13 mouse cellular contexts compared by ENCODE assay signal in genomic region chr1:74698791-74699190, GRCm38 (mm10). TPM values are rescaled to one million over a fixed set of nuclear protein-coding genes. Genes with fewer than 3 reads are reported as not detected.
DNase-seq lines count a peak whose midpoint lies in the region; ATAC-seq lines count a peak whose summit lies in the region.
"Had no signal": no experiment of that assay in that cellular context is flagged by ENCODE, and none has a peak within 500 bp of the region (broad histone marks: within the 10 kb centered on the region; RNA-seq: fewer than 3 reads in every experiment).

No protein-coding gene starts in this region.

- peak; percentile 24 for DNase-seq in kidney, adult 11 months
- DNase-seq in kidney, postnatal 10 days: no peak
- DNase-seq in heart, adult 18-20 months: peak; percentile 60 to 76
- DNase-seq in right cerebral cortex, postnatal 25 days: no peak
- no peak for DNase-seq in spleen, adult 12 weeks (ENCODE audit: low spot score)
- no peak for DNase-seq in layer of hippocampus, adult 18-20 months (ENCODE audit: low spot score in 2 of 2)
- DNase-seq: gastrocnemius, postnatal 14 days had no signal

- no peaks in the 10 kb centered on the region for H3K27me3 ChIP-seq in intestine, embryonic 15.5 days (replicated peaks)
- H3K27me3 ChIP-seq: midbrain, embryonic 12.5 days had no signal

- 74% methylated on average over 1 of the region's 1 CpGs for WGBS in intestine, embryonic 15.5 days

- no peak overlapping the region for H3K4me2 ChIP-seq in intestine, embryonic 15.5 days (replicated peaks)
- H3K4me2 ChIP-seq: midbrain, embryonic 12.5 days had no signal

- no peaks in the 10 kb centered on the region for H3K4me1 ChIP-seq in intestine, embryonic 15.5 days (replicated peaks)
- H3K4me1 ChIP-seq: midbrain, embryonic 12.5 days had no signal

- H3K9me3 ChIP-seq in intestine, embryonic 15.5 days: no peaks in the 10 kb centered on the region
- H3K9me3 ChIP-seq: midbrain, embryonic 12.5 days had no signal

- ATAC-seq in intestine, embryonic 15.5 days: peak; percentile 53; the same call in 1 of the 2 replicates
- 0 out of 2 replicates have a peak, but pooled peaks have one; percentile 32 for ATAC-seq in megakaryocyte-erythroid progenitor cell, adult 5-6 weeks (replicated peaks; ENCODE audit: low FRiP score, low TSS enrichment, poor library complexity, severe bottlenecking)

- H3K36me3 ChIP-seq in intestine, embryonic 15.5 days: peaks cover 32% of the 10 kb centered on the region

- no peak overlapping the region for H3K27ac ChIP-seq in intestine, embryonic 15.5 days
- H3K27ac ChIP-seq: layer of hippocampus, adult 2 months; midbrain, embryonic 12.5 days had no signal

- no peak overlapping the region for H3K4me3 ChIP-seq in intestine, embryonic 15.5 days (replicated peaks)
- H3K4me3 ChIP-seq: layer of hippocampus, adult 2 months; midbrain, embryonic 12.5 days had no signal

- H3K9ac ChIP-seq in intestine, embryonic 15.5 days: no peak overlapping the region
- H3K9ac ChIP-seq: midbrain, embryonic 12.5 days had no signal

RNA-seq across cellular contexts. Expression of gene Cyp27a1, which starts 14.6 kb away (rescaled TPM):
- total RNA-seq in heart, adult 18-20 months (2021): 10 to 100 TPM; 11.0 to 15.5 TPM
- 6.0 and 6.3 TPM in 2 replicates for polyA plus RNA-seq in intestine, embryonic 15.5 days (2015; fragmentation: Nextera tagmentation; extraction: Ambion mirVana)
- total RNA-seq in megakaryocyte-erythroid progenitor cell, adult 5-6 weeks (2014; fragmentation: Nextera tagmentation): 2.0 TPM in 1 of 2 replicates, not detected in the other
- total RNA-seq in megakaryocyte-erythroid progenitor cell, adult 5-6 weeks (2017): 1.9 TPM in 1 of 2 replicates, not detected in the other
- 1 to 10 TPM; 4.8 to 5.2 TPM for total RNA-seq in layer of hippocampus, adult 18-20 months (2021)

RNA-seq across cellular contexts. Expression of gene Ttll4, which starts 37.2 kb away (rescaled TPM):
- 1 to 10 TPM; 9.1 to 9.3 TPM for total RNA-seq in heart, adult 18-20 months (2021)
- 10.1 and 11.0 TPM in 2 replicates for polyA plus RNA-seq in intestine, embryonic 15.5 days (2015; fragmentation: Nextera tagmentation; extraction: Ambion mirVana)
- 46.8 and 55.5 TPM in 2 replicates for total RNA-seq in megakaryocyte-erythroid progenitor cell, adult 5-6 weeks (2014; fragmentation: Nextera tagmentation)
- total RNA-seq in megakaryocyte-erythroid progenitor cell, adult 5-6 weeks (2017): 19.8 and 38.2 TPM in 2 replicates
- 10 to 100 TPM; 23.0 to 25.0 TPM for total RNA-seq in layer of hippocampus, adult 18-20 months (2021)

RNA-seq across cellular contexts. Expression of gene Prkag3, which starts 50.2 kb away (rescaled TPM):
- 1 to 10 TPM; 1.4 to 1.7 TPM for total RNA-seq in heart, adult 18-20 months (2021)
- 0.16 and 0.19 TPM in 2 replicates for polyA plus RNA-seq in intestine, embryonic 15.5 days (2015; fragmentation: Nextera tagmentation; extraction: Ambion mirVana)
- total RNA-seq in megakaryocyte-erythroid progenitor cell, adult 5-6 weeks (2014; fragmentation: Nextera tagmentation): not detected in 2 replicates
- total RNA-seq in megakaryocyte-erythroid progenitor cell, adult 5-6 weeks (2017): not detected in 2 replicates
- total RNA-seq in layer of hippocampus, adult 18-20 months (2021): under 1 TPM; 0.28 to 0.30 TPM
- total RNA-seq: layer of hippocampus, adult 2 months had no signal
- polyA plus RNA-seq: limb, embryonic 11.5 days; midbrain, embryonic 12.5 days; neural tube, embryonic 14.5 days had no signal

Comparison
In these comparisons a context has a peak if more than half of its experiments do, and no peak if none do; other contexts are left out.
1. DNase-seq: peak in kidney, adult 11 months (single experiment) and heart, adult 18-20 months (2 of 2); none in kidney, postnatal 10 days (single experiment), right cerebral cortex, postnatal 25 days (single experiment), spleen, adult 12 weeks (single experiment) and layer of hippocampus, adult 18-20 months (0 of 2).